Mouse (Mus musculus): ENCODE results near the gene Sec16a. TPM values are rescaled to one million over a fixed set of nuclear protein-coding genes. Genes with fewer than 3 reads are reported as not detected.

Sec16a gene
- total RNA-seq, 2 experiments from 2014 or later, result 39.0 to 52.3 TPM

GRCm38 (mm10) chr2:26475505-26476430, 30.8 kb upstream of the Sec16a start:
- intact Hi-C loops (cut with DNase I), result no loop called here
- DNase-seq (ENCODE audit: low spot score in 2 of 2), result no peak

GRCm38 (mm10) chr2:26474789-26475504, 29.9 kb upstream of the Sec16a start:
- DNase-seq (ENCODE audit: low spot score in 2 of 2), result no peak
- intact Hi-C loops (cut with DNase I), result no loop called here

DNA sequence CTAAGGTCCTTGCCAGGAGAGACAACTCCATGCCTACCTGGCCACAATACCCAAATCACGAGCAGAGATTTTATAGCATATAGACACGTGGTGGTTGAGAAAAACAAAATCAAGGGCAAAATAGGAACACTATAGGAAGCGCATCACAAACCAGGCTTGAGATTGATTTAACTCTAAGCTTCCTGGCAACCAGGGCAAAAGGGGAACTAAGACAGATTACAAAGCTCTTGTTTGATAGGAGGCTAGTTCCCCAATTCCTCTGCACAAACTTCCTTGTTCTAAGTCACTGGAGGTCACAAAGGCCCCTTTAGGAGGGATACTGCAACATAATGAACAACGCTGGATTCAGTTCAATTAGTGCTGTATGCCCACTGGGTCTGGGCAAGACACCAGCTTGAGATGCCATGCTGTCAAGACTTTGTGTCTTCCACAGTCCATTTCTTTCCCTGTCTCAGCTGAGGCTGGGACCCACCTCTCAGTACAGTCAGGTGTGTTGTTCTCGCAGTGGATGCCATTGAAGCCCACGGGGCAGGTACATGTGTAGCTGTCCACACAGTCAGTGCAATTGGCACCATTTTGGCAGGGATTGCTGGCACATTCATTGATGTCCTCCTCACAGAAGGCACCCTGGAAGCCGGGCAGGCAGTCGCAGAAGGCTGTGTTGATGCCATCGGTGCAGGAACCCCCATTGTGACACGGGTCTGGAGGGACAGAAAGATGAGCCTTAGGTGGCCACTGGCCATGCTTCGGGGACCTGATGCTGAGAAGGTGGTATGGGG, 27.5 kb upstream of the Sec16a start:
- DNase-seq (ENCODE audit: low spot score in 2 of 2), result no peak

GRCm38 (mm10) chr2:26471652-26472285, 26.8 kb upstream of the Sec16a start:
- no peak for DNase-seq (ENCODE audit: low spot score in 2 of 2)
- intact Hi-C loops (cut with DNase I), result no loop called here

More for the DNA sequence above, 27.5 kb upstream of the Sec16a start:
- intact Hi-C loops (cut with DNase I), result no loop called here

DNA sequence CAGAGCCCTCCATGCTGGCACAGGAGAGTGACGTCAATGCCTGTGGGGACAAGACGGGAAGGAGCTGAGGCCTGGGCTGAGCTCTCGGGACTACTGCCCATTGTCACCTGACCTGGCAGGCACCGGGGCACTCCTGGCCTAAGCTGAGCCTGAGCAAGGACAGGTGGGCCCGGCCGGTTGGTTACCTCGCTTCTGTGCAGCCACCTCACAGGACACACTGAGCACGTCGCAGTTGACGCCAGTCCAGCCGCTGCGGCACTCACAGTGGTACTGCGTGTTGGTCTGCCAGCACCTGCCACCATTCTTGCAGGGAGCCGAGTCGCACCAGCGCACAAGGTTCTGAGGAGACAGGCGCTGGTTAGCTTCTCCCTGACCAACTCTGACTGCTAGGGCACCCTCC, 26.0 kb upstream of the Sec16a start:
- no peak for DNase-seq (ENCODE audit: low spot score in 2 of 2)
- intact Hi-C loops (cut with DNase I), result no loop called here

DNA sequence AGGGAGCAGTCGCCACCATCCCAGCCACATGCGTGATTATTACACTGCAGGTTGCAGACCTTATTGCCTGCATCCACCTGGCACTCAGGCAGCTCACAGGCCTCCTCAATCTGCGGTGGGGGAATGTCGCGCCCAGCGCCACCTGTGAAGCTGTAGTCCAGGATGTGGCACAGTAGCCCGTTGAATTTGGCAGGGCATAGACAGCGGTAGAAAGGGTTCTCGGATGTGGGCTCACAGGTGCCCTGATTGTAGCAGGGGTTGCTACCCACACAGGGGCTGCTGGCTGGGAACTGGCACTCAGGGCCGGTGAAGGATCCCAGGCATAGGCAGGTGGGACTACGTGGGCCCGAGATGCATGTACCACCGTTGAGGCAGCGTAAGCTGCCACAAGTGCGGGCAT, 23.4 kb upstream of the Sec16a start:
- no peak for DNase-seq (ENCODE audit: low spot score in 2 of 2)
- intact Hi-C loops (cut with DNase I), result no loop called here

DNA sequence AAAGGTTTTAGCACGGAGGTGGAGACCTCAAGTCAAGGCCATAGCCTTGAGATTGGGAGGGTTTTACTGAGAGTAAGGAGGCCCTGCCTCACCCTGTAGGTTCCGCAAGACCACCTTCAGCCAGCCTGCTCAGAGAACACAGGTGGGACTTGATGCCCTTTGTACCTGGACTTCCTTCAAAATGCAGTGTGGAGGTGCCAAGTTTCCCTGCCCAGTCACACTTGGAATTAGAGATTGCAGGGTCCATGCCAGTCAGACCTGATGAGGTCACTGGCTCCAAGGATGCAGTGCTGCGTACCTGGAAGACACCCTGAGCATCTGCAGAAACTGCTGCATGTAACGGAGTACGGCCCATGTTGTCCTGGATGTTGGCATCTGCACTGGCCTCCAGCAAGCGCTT, 18.4 kb upstream of the Sec16a start:
- no peak for DNase-seq (ENCODE audit: low spot score in 2 of 2)
- intact Hi-C loops (cut with DNase I), result no loop called here

DNA sequence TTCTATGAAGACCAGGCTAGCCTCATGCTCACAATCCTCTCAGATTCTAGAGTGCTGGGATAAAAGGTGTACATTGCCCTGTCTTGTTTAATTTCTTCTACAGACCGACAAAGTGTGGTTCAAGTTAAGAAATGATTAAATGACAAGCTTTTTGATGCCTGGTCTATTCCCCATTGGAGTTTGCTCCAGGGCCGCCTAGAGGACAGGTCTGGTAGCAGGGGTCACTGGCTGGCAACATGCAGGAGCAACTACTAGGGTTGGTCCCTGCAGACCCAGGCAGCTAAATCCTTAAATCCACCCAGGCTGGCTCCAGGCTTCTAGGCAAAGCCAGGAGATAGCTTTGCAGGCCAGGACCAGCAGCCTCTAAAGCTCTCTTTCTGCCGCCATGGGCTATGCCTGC, 18.0 kb upstream of the Sec16a start:
- intact Hi-C loops (cut with DNase I), result no loop called here
- DNase-seq (ENCODE audit: low spot score in 2 of 2), result no peak

DNA sequence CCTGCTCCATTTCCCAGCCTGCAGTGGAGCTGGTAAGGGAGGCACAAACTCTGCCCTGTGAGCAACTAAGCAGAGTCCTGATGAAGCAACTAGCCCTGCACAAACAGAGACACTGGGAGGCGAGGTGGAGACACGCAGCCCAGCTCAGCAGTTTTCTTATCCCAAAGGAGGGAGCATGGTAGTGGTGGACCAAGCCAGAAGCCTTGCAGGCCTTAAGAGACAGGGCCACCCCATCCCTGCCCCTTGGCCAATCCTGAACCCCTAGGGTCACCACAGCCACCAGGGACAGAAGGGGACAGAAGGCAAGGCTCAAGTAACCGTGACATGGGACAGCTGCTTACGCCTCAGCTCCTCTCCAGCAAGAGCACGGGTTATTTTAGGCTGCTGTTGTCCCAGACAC, 16.7 kb upstream of the Sec16a start:
- no peak for DNase-seq (ENCODE audit: low spot score in 2 of 2)
- intact Hi-C loops (cut with DNase I), result no loop called here

GRCm38 (mm10) chr2:26460837-26461236, 15.8 kb upstream of the Sec16a start:
- DNase-seq (ENCODE audit: low spot score in 2 of 2), result no peak
- intact Hi-C loops (cut with DNase I), result no loop called here

DNA sequence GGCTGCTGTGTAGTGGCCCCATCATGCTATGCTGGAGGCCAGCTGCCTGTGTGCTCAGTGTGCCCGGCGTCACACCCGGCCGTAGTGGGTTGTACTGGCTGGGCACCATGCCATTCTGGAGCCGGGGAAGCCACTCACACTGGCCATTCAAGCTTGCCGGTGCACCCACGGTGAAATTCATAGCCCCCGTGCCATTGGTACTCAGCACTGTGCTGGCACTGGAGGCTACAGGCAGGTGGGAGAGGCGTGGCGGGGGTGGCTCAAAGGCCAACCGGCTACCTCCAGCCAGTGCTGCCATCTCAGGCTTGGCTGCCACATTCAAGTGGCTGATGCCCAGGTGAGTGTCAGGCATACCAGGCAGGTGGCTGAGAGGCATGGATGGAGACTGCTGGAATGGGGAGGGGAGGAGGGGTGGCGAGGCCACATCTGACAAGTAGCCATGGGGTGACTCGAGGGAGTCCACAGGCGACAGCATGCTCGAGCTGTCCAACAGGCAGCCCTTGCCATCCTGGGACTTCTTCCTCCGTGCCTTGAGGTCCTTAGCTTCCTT, 15.2 kb upstream of the Sec16a start:
- intact Hi-C loops (cut with DNase I), result no loop called here
- DNase-seq (ENCODE audit: low spot score in 2 of 2), result no peak

GRCm38 (mm10) chr2:26459478-26459877, 14.5 kb upstream of the Sec16a start:
- no peak for DNase-seq (ENCODE audit: low spot score in 2 of 2)
- intact Hi-C loops (cut with DNase I), result no loop called here

DNA sequence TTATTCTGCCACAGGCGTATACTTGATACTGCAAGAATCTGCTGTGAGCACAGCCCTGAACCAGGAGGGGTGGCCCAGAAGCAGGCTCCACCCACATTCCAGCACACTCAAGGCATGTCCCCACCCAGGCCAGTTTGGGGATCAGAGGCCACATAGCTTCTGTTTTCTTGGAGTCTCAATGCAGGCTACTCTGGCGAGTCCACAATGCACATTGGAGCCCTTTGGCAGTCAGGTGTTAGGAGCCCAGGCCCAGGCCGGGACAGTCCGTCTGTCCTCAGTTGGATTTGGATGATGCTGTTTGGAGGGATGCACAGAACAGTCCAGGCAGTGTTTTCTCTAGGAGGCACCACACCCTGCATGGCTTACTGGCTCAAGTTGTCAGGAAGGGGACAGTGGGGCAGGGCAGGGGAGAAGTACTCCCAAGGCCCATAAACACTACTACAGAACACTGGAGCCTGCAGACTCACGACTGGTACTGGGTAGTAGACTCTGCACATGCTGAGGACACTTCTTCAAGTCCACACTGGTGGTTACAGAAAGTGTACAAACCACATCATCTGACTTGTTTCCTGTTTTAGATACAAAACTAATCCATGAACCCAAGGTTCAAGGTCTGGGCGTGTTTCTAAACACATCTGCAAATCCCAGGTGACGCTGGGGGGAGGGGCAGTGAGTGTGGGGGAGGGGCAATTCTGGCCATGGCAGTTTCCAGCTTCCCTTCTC, 13.5 kb upstream of the Sec16a start:
- intact Hi-C loops (cut with DNase I), result no loop called here
- no peak for DNase-seq (ENCODE audit: low spot score in 2 of 2)

DNA sequence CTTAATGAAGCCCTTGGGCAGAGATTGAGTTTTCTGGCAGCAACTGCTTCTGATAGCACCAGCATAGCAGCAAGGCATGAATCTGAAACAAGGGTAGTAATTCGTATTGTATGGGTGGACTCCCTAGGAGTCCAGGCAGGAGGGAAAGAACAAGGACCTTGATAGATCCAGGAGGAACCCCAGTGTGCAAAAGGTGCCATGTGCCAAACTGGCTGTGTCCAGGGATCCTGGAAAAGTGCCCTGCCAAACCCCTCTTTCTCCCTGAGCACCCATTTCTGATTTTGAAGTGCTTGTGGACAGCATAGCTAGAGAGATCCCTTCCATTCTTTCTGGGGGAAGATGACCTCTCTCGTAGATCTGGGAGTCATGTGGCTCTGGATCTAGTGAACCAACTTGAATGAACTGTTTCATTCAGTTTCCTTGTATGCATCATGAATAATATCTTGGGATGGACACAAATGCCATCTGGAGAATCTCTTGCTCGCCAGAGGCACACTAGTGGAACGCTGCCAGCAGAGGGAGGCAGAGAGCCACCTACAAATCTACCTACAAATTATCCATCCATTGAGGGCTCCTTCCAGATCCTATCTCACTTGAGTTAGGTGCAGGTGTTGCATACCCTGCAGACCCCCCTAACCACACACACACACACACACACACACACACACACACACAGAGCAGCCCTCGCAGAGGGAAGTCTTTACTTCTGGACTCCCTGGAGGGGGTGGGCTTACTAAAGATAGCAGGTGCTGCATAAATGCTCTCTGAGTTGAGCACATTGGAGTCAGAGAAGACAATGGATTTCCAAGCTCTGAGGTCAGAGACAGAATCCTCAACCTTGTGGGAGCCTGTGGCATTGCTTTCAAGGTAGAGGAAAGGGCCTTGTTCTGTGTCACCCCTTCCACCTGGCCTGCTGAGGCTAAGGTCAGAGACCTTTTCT, 4.4 kb upstream of the Sec16a start:
- peak; percentile 77 to 81 for DNase-seq (ENCODE audit: low spot score in 2 of 2)

DNA sequence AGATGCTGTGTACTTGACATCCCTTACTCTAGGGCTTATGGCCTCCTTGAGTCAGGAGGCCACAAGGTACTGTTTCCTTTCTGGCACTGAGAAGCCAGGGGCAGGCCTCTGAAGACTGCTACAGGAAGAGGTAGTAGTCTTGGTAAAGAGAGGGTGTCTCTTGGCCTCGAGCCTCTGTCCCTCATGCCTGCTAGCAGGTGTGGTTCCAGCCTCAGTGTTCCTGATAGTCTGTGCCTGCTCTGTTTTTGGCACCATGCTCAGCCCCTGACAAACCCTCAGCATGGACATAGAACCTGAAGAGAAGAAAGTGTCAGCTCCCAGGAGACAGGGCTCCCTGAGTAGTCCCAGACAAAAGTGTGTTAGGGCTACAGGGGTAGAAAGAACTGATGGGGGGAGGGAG, 2.4 kb upstream of the Sec16a start:
- intact Hi-C loops (cut with DNase I), result loop anchor here (2.0 to 10.0 kb wide), 3 partner anchors 119 to 467 kb away; partner anchors contain the start of genes Fam69b, Med22, Rpl7a and Surf1
- no peak for DNase-seq (ENCODE audit: low spot score in 2 of 2)

More for the DNA sequence above, 4.4 kb upstream of the Sec16a start:
- intact Hi-C loops (cut with DNase I), result loop anchor here (1.0 to 10.0 kb wide), 3 partner anchors 112 to 465 kb away; partner anchors contain the start of genes Fam69b, Med22, Rpl7a and Surf1

- intact Hi-C loops (cut with DNase I), result loop anchor here (2.0 to 10.0 kb wide), 3 partner anchors 120 to 468 kb away; partner anchors contain the start of genes Fam69b, Med22, Rpl7a and Surf1
- DNase-seq (ENCODE audit: low spot score in 2 of 2), result no peak
These were observed 1.7 kb upstream of the Sec16a start for GRCm38 (mm10) chr2:26446671-26447070.

All from left cerebral cortex, postnatal 36 days (tissue).